In genomic region chr10:76695283-76695885, GRCm38 (mm10) we compare ENCODE assay signal across 18 mouse cellular contexts. TPM values are rescaled to one million over a fixed set of nuclear protein-coding genes. Genes with fewer than 3 reads are reported as not detected.
DNase-seq lines count a peak whose midpoint lies in the region; ATAC-seq and TF ChIP-seq lines count a peak whose summit lies in the region.
"Had no signal": no experiment of that assay in that cellular context is flagged by ENCODE, and none has a peak within 500 bp of the region (broad histone marks: within the 10 kb centered on the region; RNA-seq: fewer than 3 reads in every experiment).

No protein-coding gene starts in this region.

- no peaks in the 10 kb centered on the region for H3K36me3 ChIP-seq in heart, adult 2 months (ENCODE audit: control insufficient read depth, insufficient read depth, low read length)
- no peaks in the 10 kb centered on the region for H3K36me3 ChIP-seq in heart, embryonic 10.5 days
- no peaks in the 10 kb centered on the region for H3K36me3 ChIP-seq in kidney, embryonic 14.5 days (ENCODE audit: control insufficient read depth, insufficient read depth, low read length)
- no peaks in the 10 kb centered on the region for H3K36me3 ChIP-seq in lung, embryonic 16.5 days (ENCODE audit: control insufficient read depth, insufficient read depth, low read length)
- H3K36me3 ChIP-seq in stomach, embryonic 16.5 days (ENCODE audit: control insufficient read depth, insufficient read depth, low read length), result no peaks in the 10 kb centered on the region
- no peaks in the 10 kb centered on the region for H3K36me3 ChIP-seq in midbrain, embryonic 15.5 days (replicated peaks)
- H3K36me3 ChIP-seq: hindbrain, embryonic 10.5 days; liver, embryonic 13.5 days had no signal

- no peaks in the 10 kb centered on the region for H3K79me2 ChIP-seq in heart, adult 2 months (replicated peaks; ENCODE audit: control insufficient read depth, insufficient read depth, low read length)

- H3K4me3 ChIP-seq in heart, adult 2 months, result no peak overlapping the region
- H3K4me3 ChIP-seq in heart, embryonic 10.5 days, result no peak overlapping the region
- H3K4me3 ChIP-seq in kidney, embryonic 14.5 days (ENCODE audit: low read length), result no peak overlapping the region
- no peak overlapping the region for H3K4me3 ChIP-seq in lung, embryonic 16.5 days (ENCODE audit: low read length)
- no peak overlapping the region for H3K4me3 ChIP-seq in stomach, embryonic 16.5 days (replicated peaks; ENCODE audit: low read length)
- H3K4me3 ChIP-seq in midbrain, embryonic 15.5 days, result no peak overlapping the region
- H3K4me3 ChIP-seq: hindbrain, embryonic 10.5 days; liver, embryonic 13.5 days had no signal

- no peak for DNase-seq in heart, adult 2 months
- no peak for DNase-seq in heart, embryonic 10.5 days (ENCODE audit: low spot score)
- no peak for DNase-seq in kidney, postnatal 25 days
- no peak for DNase-seq in lung, postnatal 14 days
- DNase-seq: cerebellum, adult 9-11 months; forebrain, postnatal 0 days; gastrocnemius, postnatal 10 days; liver, embryonic 13.5 days; midbrain, embryonic 14.5 days; right cerebral cortex, adult 18-20 months; thymus, adult 18-20 months had no signal

- H3K4me1 ChIP-seq in heart, adult 2 months (ENCODE audit: control insufficient read depth, insufficient read depth, low read length), result peaks cover 6% of the 10 kb centered on the region
- peaks cover 12% of the 10 kb centered on the region for H3K4me1 ChIP-seq in heart, embryonic 10.5 days
- H3K4me1 ChIP-seq in kidney, embryonic 14.5 days (ENCODE audit: control insufficient read depth, insufficient read depth, low read length), result no peaks in the 10 kb centered on the region; the same call in 1 of the 2 replicates
- H3K4me1 ChIP-seq in lung, embryonic 16.5 days (replicated peaks; ENCODE audit: control insufficient read depth, insufficient read depth, low read length), result peaks cover 5% of the 10 kb centered on the region
- peaks cover 5% of the 10 kb centered on the region; the same call in 1 of the 2 replicates for H3K4me1 ChIP-seq in stomach, embryonic 16.5 days (ENCODE audit: control insufficient read depth, insufficient read depth, low read length)
- no peaks in the 10 kb centered on the region for H3K4me1 ChIP-seq in midbrain, embryonic 15.5 days
- H3K4me1 ChIP-seq: hindbrain, embryonic 10.5 days; liver, embryonic 13.5 days had no signal

- no peak overlapping the region for H3K9ac ChIP-seq in heart, adult 2 months (ENCODE audit: low read depth, low read length)
- no peak overlapping the region for H3K9ac ChIP-seq in kidney, embryonic 14.5 days (ENCODE audit: low read depth, low read length)
- no peak overlapping the region for H3K9ac ChIP-seq in lung, embryonic 16.5 days (ENCODE audit: low read length)
- H3K9ac ChIP-seq in stomach, embryonic 16.5 days (ENCODE audit: low read length), result no peak overlapping the region
- no peak overlapping the region for H3K9ac ChIP-seq in midbrain, embryonic 15.5 days
- H3K9ac ChIP-seq: forebrain, postnatal 0 days; liver, embryonic 13.5 days had no signal

- H3K27me3 ChIP-seq in heart, adult 2 months (ENCODE audit: control insufficient read depth, insufficient read depth, low read length), result no peaks in the 10 kb centered on the region
- H3K27me3 ChIP-seq in heart, embryonic 10.5 days (ENCODE audit: insufficient read depth, poor library complexity, severe bottlenecking), result no peaks in the 10 kb centered on the region
- H3K27me3 ChIP-seq in kidney, embryonic 14.5 days (ENCODE audit: control insufficient read depth, insufficient read depth, low read length), result no peaks in the 10 kb centered on the region
- H3K27me3 ChIP-seq in lung, embryonic 16.5 days (ENCODE audit: control insufficient read depth, insufficient read depth, low read depth, low read length), result no peaks in the 10 kb centered on the region
- H3K27me3 ChIP-seq in stomach, embryonic 16.5 days (ENCODE audit: control insufficient read depth, insufficient read depth, low read length), result no peaks in the 10 kb centered on the region
- H3K27me3 ChIP-seq in midbrain, embryonic 15.5 days (replicated peaks), result no peaks in the 10 kb centered on the region
- H3K27me3 ChIP-seq: liver, embryonic 13.5 days had no signal

- no peak overlapping the region for H3K4me2 ChIP-seq in kidney, embryonic 14.5 days (replicated peaks; ENCODE audit: low read depth, low read length)
- no peak overlapping the region for H3K4me2 ChIP-seq in lung, embryonic 16.5 days (ENCODE audit: low read depth, low read length)
- no peak overlapping the region for H3K4me2 ChIP-seq in stomach, embryonic 16.5 days (ENCODE audit: low read depth, low read length)
- H3K4me2 ChIP-seq in midbrain, embryonic 15.5 days, result no peak overlapping the region
- H3K4me2 ChIP-seq: liver, embryonic 13.5 days had no signal

- ATAC-seq in kidney, embryonic 14.5 days (ENCODE audit: low FRiP score, low TSS enrichment), result no peak
- 0 out of 2 replicates have a peak, but pooled peaks have one; percentile 9 for ATAC-seq in lung, embryonic 16.5 days (ENCODE audit: low read depth)
- no peak for ATAC-seq in stomach, embryonic 16.5 days (ENCODE audit: insufficient read depth, low FRiP score)
- no peak for ATAC-seq in midbrain, embryonic 15.5 days (replicated peaks)
- ATAC-seq: activated CD4-positive, CD25-positive, alpha-beta regulatory T cell, adult 4 months; forebrain, postnatal 0 days; inflammation-experienced regulatory T-cells, adult 6 months had no signal

- intact Hi-C loops in heart, adult 2 months (cut with DNase I), result no loop called here

- no peak for TF ChIP-seq CTCF in heart, adult 2 months (IDR thresholded peaks at IDR 0.05)

- WGBS in heart, adult 2 months, result 45% methylated on average over 10 of the region's 10 CpGs
- 73% methylated on average over 10 of the region's 10 CpGs for WGBS in heart, embryonic 10.5 days
- 77% methylated on average over 10 of the region's 10 CpGs for WGBS in kidney, embryonic 14.5 days
- 63% methylated on average over 10 of the region's 10 CpGs for WGBS in lung, embryonic 16.5 days
- WGBS in stomach, embryonic 16.5 days, result 49% methylated on average over 10 of the region's 10 CpGs
- WGBS in midbrain, embryonic 15.5 days, result 85% methylated on average over 10 of the region's 10 CpGs

- peak overlapping the region; percentile 33 for H3K27ac ChIP-seq in heart, adult 2 months
- H3K27ac ChIP-seq in heart, embryonic 10.5 days, result no peak overlapping the region; the same call in 1 of the 2 replicates
- peak overlapping the region; percentile 42 for H3K27ac ChIP-seq in kidney, embryonic 14.5 days (ENCODE audit: low read depth, low read length)
- peak overlapping the region; percentile 88 for H3K27ac ChIP-seq in lung, embryonic 16.5 days (ENCODE audit: low read length)
- peak overlapping the region; percentile 85 for H3K27ac ChIP-seq in stomach, embryonic 16.5 days (ENCODE audit: low read length)
- H3K27ac ChIP-seq in midbrain, embryonic 15.5 days, result no peak overlapping the region
- H3K27ac ChIP-seq: hindbrain, embryonic 10.5 days; liver, embryonic 13.5 days had no signal

- no peaks in the 10 kb centered on the region for H3K9me3 ChIP-seq in heart, embryonic 10.5 days
- H3K9me3 ChIP-seq in kidney, embryonic 14.5 days (ENCODE audit: control insufficient read depth, low read length), result no peaks in the 10 kb centered on the region
- H3K9me3 ChIP-seq in lung, embryonic 16.5 days (ENCODE audit: control insufficient read depth, low read length), result no peaks in the 10 kb centered on the region
- no peaks in the 10 kb centered on the region for H3K9me3 ChIP-seq in stomach, embryonic 16.5 days (replicated peaks; ENCODE audit: control insufficient read depth, low read length)
- no peaks in the 10 kb centered on the region for H3K9me3 ChIP-seq in midbrain, embryonic 15.5 days
- H3K9me3 ChIP-seq: hindbrain, embryonic 10.5 days; liver, embryonic 13.5 days had no signal

- TF ChIP-seq POLR2A in heart, adult 2 months (IDR thresholded peaks at IDR 0.05; ENCODE audit: insufficient read depth, low read depth, low read length), result no peak

- TF ChIP-seq EP300 in heart, adult 2 months (IDR thresholded peaks at IDR 0.05; ENCODE audit: insufficient read depth, low read depth, low read length), result no peak

RNA-seq across cellular contexts. Expression of gene Col6a1, which starts 30.6 kb away (rescaled TPM):
- total RNA-seq in heart, adult 2 months (2021), result 10 to 100 TPM; 30.5 to 52.4 TPM
- 75.5 and 95.3 TPM in 2 replicates for polyA plus RNA-seq in heart, adult 2 months (2012; rRNA removed)
- polyA plus RNA-seq in heart, embryonic 10.5 days (2016; fragmentation: Nextera tagmentation; extraction: Ambion mirVana), result 17.1 and 18.2 TPM in 2 replicates
- 18.8 and 38.1 TPM in 2 replicates for polyA plus RNA-seq in kidney, embryonic 14.5 days (2014; fragmentation: Nextera tagmentation; extraction: Ambion mirVana)
- polyA plus RNA-seq in lung, embryonic 16.5 days (2015; fragmentation: Nextera tagmentation; extraction: Ambion mirVana), result 329 and 333 TPM in 2 replicates
- polyA plus RNA-seq in stomach, embryonic 16.5 days (2015; fragmentation: Nextera tagmentation; extraction: Ambion mirVana), result 433 and 468 TPM in 2 replicates
- 20.0 and 22.1 TPM in 2 replicates for polyA plus RNA-seq in midbrain, embryonic 15.5 days (2015; fragmentation: Nextera tagmentation; extraction: Ambion mirVana)
- polyA plus RNA-seq: activated CD4-positive, CD25-positive, alpha-beta regulatory T cell, adult 4 months; inflammation-experienced regulatory T-cells, adult 6 months had no signal

Comparison
In these comparisons a context has a peak if more than half of its experiments do, and no peak if none do; other contexts are left out.
1. H3K27ac ChIP-seq: peak in heart, adult 2 months (single experiment), kidney, embryonic 14.5 days (single experiment), lung, embryonic 16.5 days (single experiment) and stomach, embryonic 16.5 days (single experiment); none in heart, embryonic 10.5 days (single experiment) and midbrain, embryonic 15.5 days (single experiment).